Mouse (Mus musculus): ENCODE results near the gene Ifit2. TPM values are rescaled to one million over a fixed set of nuclear protein-coding genes. Genes with fewer than 3 reads are reported as not detected.

Ifit2 gene
- polyA plus RNA-seq, 1 experiment: 4.0 TPM

GRCm38 (mm10) chr19:34523106-34523725 lies 27.3 kb upstream of the Ifit2 start:
- 65% methylated on average over 12 of the region's 12 CpGs for WGBS
- TF ChIP-seq CTCF (conservative IDR thresholded peaks at IDR 0.05; ENCODE audit: insufficient read depth, insufficient read length, low read depth, low read length) (no peak), POLR2A (IDR thresholded peaks at IDR 0.05; ENCODE audit: low read depth, low read length) (no peak)
- Histone ChIP-seq H3K27ac (ENCODE audit: insufficient read depth, low read depth, low read length) (peak overlapping the region; percentile 85), H3K4me1 (ENCODE audit: control insufficient read depth, insufficient read depth, low read length) (peaks cover 25% of the 10 kb centered on the region), H3K27me3 (replicated peaks; ENCODE audit: control insufficient read depth, insufficient read depth, low read length) (no peaks in the 10 kb centered on the region), H3K4me3 (ENCODE audit: insufficient read depth, low read depth, low read length) (no peak overlapping the region), H3K36me3 (ENCODE audit: control insufficient read depth, insufficient read depth, low read length) (no peaks in the 10 kb centered on the region; the same call in 1 of the 2 replicates)
- DNase-seq: peak; percentile 80

- peaks cover 12% of the 10 kb centered on the region; the same call in 1 of the 2 replicates for H3K4me1 ChIP-seq (ENCODE audit: control insufficient read depth, insufficient read depth, low read length)
- no peak for DNase-seq
- WGBS: 53% methylated on average over 9 of the region's 9 CpGs
- H3K4me3 ChIP-seq (ENCODE audit: insufficient read depth, low read depth, low read length): peak overlapping the region; percentile 31
- no peak for TF ChIP-seq CTCF (conservative IDR thresholded peaks at IDR 0.05; ENCODE audit: insufficient read depth, insufficient read length, low read depth, low read length)
- TF ChIP-seq POLR2A (IDR thresholded peaks at IDR 0.05; ENCODE audit: low read depth, low read length): no peak
- H3K27me3 ChIP-seq (replicated peaks; ENCODE audit: control insufficient read depth, insufficient read depth, low read length): no peaks in the 10 kb centered on the region
- no peaks in the 10 kb centered on the region; the same call in 1 of the 2 replicates for H3K36me3 ChIP-seq (ENCODE audit: control insufficient read depth, insufficient read depth, low read length)
- peak overlapping the region; percentile 64 for H3K27ac ChIP-seq (ENCODE audit: insufficient read depth, low read depth, low read length)
Measured at GRCm38 (mm10) chr19:34524646-34525045, 25.8 kb upstream of the Ifit2 start.

GRCm38 (mm10) chr19:34526321-34526923 lies 24.1 kb upstream of the Ifit2 start:
- peaks cover 5% of the 10 kb centered on the region; the same call in 1 of the 2 replicates for H3K4me1 ChIP-seq (ENCODE audit: control insufficient read depth, insufficient read depth, low read length)
- no peaks in the 10 kb centered on the region; the same call in 1 of the 2 replicates for H3K36me3 ChIP-seq (ENCODE audit: control insufficient read depth, insufficient read depth, low read length)
- no peaks in the 10 kb centered on the region for H3K27me3 ChIP-seq (replicated peaks; ENCODE audit: control insufficient read depth, insufficient read depth, low read length)
- WGBS: 11% methylated on average over 11 of the region's 11 CpGs
- H3K27ac ChIP-seq (ENCODE audit: insufficient read depth, low read depth, low read length): peak overlapping the region; percentile 84
- peak overlapping the region; percentile 83 for H3K4me3 ChIP-seq (ENCODE audit: insufficient read depth, low read depth, low read length)
- peak; percentile 62 for DNase-seq
- TF ChIP-seq CTCF (conservative IDR thresholded peaks at IDR 0.05; ENCODE audit: insufficient read depth, insufficient read length, low read depth, low read length): no peak
- no peak for TF ChIP-seq POLR2A (IDR thresholded peaks at IDR 0.05; ENCODE audit: low read depth, low read length)

- peak; percentile 99 for DNase-seq
- peak; percentile 93 for TF ChIP-seq POLR2A (IDR thresholded peaks at IDR 0.05; ENCODE audit: low read depth, low read length)
- no peak for TF ChIP-seq CTCF (conservative IDR thresholded peaks at IDR 0.05; ENCODE audit: insufficient read depth, insufficient read length, low read depth, low read length)
- peak within 1 kb of the TSS; percentile 83 for H3K4me3 ChIP-seq (ENCODE audit: insufficient read depth, low read depth, low read length)
- H3K4me1 ChIP-seq (ENCODE audit: control insufficient read depth, insufficient read depth, low read length): no peaks in the 10 kb centered on the region; the same call in 1 of the 2 replicates
- under 1% methylated on average over 29 of the region's 29 CpGs for WGBS
- no peaks in the 10 kb centered on the region for H3K27me3 ChIP-seq (replicated peaks; ENCODE audit: control insufficient read depth, insufficient read depth, low read length)
- H3K36me3 ChIP-seq (ENCODE audit: control insufficient read depth, insufficient read depth, low read length): no peaks in the 10 kb centered on the region; the same call in 1 of the 2 replicates
- H3K27ac ChIP-seq (ENCODE audit: insufficient read depth, low read depth, low read length): peak within 1 kb of the TSS; percentile 84
Measured at GRCm38 (mm10) chr19:34526941-34527682, 23.4 kb upstream of the Ifit2 start, which contains the start of gene Lipa. Gene Lipa, minus strand, starts transcription at chr19:34527474.

- DNase-seq: no peak
- no peaks in the 10 kb centered on the region for H3K36me3 ChIP-seq (ENCODE audit: control insufficient read depth, insufficient read depth, low read length)
- H3K4me3 ChIP-seq (ENCODE audit: insufficient read depth, low read depth, low read length): no peak overlapping the region
- 0 out of 2 replicates have a peak, but pooled peaks cover 3% of the 10 kb centered on the region for H3K4me1 ChIP-seq (ENCODE audit: control insufficient read depth, insufficient read depth, low read length)
- TF ChIP-seq CTCF (conservative IDR thresholded peaks at IDR 0.05; ENCODE audit: insufficient read depth, insufficient read length, low read depth, low read length) (no peak), POLR2A (IDR thresholded peaks at IDR 0.05; ENCODE audit: low read depth, low read length) (no peak)
- no peaks in the 10 kb centered on the region for H3K27me3 ChIP-seq (replicated peaks; ENCODE audit: control insufficient read depth, insufficient read depth, low read length)
- WGBS: 87% methylated on average over 4 of the region's 4 CpGs
- no peak overlapping the region for H3K27ac ChIP-seq (ENCODE audit: insufficient read depth, low read depth, low read length)
Measured at GRCm38 (mm10) chr19:34532061-34532751, 18.3 kb upstream of the Ifit2 start.

- 75% methylated on average over 1 of the region's 1 CpGs for WGBS
- H3K27ac ChIP-seq (ENCODE audit: insufficient read depth, low read depth, low read length): no peak overlapping the region
- no peak for DNase-seq
- H3K36me3 ChIP-seq (ENCODE audit: control insufficient read depth, insufficient read depth, low read length): no peaks in the 10 kb centered on the region
- no peak for TF ChIP-seq CTCF (conservative IDR thresholded peaks at IDR 0.05; ENCODE audit: insufficient read depth, insufficient read length, low read depth, low read length)
- no peak for TF ChIP-seq POLR2A (IDR thresholded peaks at IDR 0.05; ENCODE audit: low read depth, low read length)
- no peak overlapping the region for H3K4me3 ChIP-seq (ENCODE audit: insufficient read depth, low read depth, low read length)
- no peaks in the 10 kb centered on the region for H3K4me1 ChIP-seq (ENCODE audit: control insufficient read depth, insufficient read depth, low read length)
- no peaks in the 10 kb centered on the region for H3K27me3 ChIP-seq (replicated peaks; ENCODE audit: control insufficient read depth, insufficient read depth, low read length)
Measured at GRCm38 (mm10) chr19:34539422-34539821, 11.1 kb upstream of the Ifit2 start.
